Mouse (Mus musculus) left cerebral cortex, adult 18-20 months (tissue): Measurements from ENCODE around the gene Shisa8. TPM values are rescaled to one million over a fixed set of nuclear protein-coding genes. Genes with fewer than 3 reads are reported as not detected.
A peak's percentile ranks its signal among the peaks of the same experiment; 100 is the strongest.

Experiments
- DNase-seq, 2 experiments: peaks; one replicate each; pipeline ENCODE4 v3.0.0; 2021 to 2022; ENCODE audit warnings: low spot score in 2 of 2, mixed read lengths in 1 of 2
- total RNA-seq, 2 experiments: library from RNA; stranded (reverse); gene quantifications; 2 replicates each; pipeline ENCODE4 v1.2.3; 2021

The Shisa8 gene
- total RNA-seq, 2 experiments from 2014 or later: 2.6 to 3.0 TPM

DNA sequence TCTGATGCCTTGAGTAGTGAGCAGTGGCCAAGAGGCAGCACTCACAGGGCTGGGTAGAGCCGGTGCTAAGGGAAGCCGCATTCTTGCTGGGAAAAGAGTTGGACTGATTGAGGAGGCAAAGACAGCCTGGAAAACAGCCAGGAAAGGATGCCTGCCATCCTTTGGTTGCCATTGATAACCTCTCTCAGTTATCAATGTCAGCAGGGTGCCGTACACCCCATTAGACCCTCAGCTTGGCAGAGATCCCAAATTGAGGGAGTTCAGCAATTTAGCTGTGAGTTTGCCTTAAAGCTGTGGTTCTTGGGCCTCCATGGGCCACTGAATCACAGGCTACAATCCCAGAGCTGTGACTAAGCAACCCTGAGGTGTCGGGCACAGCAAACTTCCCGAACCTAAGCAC is 31.5 kb downstream of the Shisa8 start:
- DNase-seq: no peak

DNA sequence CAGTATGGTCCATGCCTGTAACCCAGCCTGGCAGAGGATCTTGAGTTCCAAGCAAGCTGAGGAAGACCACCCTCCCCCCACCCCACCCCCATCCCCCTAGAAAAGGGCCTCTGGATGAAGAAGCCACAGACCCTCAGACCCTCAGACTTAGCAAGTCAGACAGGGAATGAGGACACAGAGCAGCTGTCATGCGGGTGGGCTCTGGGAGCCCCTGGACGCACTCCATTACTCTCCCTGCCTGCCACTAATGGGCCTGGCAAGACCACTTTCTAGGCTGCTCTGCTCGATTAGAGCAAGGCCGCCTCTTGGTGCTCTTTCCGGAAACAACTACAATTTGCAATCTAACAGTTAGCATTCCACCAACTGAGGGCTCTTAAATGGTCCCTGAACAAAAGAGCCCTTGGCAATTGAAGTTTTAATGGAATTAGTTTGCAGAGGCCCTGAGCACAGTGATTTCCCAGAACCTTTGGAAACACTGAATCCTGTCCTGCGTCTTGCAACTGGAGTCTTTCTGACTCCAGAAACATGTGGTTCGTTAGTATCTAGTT is 34.8 kb downstream of the Shisa8 start:
- no peak for DNase-seq

DNA sequence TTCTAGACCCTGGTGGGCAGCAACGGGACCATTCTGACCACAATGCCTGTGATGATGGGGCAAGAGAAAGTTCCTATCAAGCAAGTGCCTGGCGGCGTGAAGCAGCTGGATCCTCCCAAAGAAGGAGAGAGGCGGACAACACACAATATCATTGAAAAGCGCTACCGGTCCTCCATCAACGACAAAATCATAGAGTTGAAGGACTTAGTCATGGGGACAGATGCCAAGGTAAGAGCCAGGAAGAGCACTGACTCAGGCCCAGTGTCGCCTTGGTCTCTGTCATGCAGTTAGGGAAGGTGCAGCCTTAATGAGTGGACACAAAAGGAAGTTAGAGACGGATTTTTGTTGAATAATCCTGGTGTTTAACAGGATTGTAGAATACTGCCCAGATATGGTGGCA is 37.5 kb downstream of the Shisa8 start:
- DNase-seq: no peak

DNA sequence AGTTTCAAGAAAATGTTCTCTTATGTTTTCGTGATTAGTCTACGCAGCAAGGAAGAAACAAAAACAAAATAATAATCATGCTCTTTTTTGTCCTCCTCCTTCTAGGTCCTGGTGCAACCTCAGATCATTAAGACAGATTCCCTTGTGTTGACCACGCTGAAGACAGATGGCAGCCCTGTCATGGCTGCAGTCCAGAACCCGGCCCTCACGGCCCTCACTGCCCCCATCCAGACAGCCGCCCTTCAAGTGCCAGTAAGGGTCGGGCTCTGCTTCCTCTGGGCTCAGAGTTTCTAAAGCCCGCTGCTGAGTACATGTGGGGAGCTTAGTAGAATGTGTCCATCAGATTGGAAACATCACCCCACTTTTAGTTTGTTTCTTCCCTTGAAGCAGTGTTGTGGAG is 40.0 kb downstream of the Shisa8 start:
- DNase-seq: no peak

DNA sequence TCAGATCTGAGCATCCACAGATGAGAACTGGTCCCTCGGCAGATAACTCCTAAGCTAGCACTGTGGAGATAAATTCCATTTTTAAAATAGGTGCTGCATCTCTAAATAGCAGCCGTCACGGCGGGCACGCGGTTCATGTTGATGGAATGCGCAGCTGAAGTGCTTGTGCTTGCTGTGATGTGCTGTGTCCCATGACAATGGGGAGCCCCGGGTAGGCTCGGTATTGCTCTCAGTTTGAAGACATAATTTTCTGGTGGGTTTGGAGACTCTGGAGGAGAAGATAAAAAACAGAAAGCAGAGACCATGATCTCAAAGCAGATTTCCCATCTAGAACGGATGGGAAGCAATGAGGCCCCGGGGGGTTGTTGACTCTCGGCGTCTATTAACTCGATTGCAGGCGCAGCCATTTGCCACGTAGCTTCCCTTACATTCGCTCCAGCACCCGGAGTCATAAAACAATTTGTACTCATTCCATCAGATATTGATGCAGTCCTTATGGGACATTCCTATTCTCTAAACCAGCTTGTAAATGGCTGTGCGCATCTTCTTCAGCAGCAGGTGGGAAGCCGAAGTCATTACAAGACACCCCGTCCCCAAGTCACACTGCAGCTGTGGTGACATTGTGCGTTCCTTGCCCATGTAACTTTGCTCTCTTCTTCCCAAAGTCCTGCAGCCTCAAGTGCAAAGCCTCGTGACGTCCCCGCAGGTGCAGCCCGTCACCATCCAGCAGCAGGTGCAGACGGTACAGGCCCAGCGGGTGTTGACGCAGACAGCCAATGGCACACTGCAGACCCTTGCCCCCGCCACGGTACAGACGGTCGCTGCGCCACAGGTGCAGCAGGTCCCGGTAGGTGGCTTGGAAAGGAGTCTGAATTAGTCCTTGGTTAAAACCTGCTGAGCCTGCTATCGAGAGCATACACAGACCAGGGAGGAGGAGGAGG is 41.9 kb downstream of the Shisa8 start:
- DNase-seq: no peak

DNA sequence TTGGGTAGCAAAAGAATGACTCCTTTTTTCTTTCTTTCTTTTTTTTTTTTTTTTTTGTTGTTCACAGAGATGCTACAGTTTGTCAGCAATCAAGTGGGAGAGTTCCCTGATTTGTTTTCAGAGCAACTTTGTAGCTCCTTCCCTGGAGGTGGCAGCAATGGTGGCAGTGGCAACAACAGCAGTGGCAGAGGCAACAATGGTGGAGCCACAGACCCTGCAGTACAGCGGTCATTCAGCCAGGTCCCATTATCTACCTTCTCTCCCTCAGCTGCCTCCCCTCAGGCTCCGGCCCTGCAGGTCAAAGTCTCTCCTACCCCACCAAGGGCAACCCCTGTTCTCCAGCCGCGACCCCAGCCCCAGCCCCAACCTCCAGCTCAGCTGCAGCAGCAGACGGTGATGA is 42.9 kb downstream of the Shisa8 start:
- no peak for DNase-seq

DNA sequence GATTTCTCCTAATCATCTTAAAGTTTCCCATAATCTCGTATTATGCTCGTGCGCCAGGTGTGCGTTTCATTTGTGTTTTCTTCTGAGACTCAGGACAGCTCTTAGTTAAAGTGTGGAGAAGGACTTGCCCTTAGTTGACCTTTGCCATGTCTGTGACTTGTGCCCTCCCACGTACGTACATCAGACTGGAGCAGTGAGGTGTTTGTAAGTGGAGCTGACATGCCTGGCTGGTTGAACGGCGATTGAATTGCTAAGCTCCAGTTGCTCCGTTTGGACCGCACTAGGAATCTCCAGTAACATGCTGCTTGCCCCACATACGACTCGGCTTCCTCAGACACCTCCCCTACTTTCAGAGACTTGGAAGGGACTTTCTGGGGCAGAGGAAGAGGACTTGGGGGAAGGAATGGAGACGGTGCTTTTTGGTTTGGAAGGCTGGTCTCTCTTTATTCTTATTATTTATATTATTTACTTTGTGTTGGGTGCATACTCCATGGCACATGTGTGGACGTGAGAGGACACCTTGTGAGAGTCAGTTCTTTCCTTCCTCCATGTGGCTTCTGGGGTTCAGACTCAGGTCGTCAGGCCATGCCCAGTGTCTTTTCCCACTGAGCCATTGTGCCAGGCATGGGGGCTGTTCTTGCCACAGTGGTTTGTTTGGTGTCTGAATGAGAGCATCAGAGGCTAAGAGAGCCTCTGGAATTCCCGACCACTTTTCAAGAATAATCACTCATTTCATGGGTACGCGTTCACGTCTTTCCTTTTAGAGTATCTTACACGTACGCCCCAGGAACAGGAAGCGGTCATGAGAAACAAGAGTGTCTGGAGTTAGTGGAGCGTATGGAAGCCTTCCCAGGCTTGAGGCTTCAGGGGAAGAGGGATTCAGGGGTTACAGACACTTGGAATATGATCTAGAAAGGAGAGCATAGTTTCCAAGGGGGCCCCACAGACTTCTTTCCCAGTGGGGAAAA is 45.1 kb downstream of the Shisa8 start:
- DNase-seq: no peak

DNA sequence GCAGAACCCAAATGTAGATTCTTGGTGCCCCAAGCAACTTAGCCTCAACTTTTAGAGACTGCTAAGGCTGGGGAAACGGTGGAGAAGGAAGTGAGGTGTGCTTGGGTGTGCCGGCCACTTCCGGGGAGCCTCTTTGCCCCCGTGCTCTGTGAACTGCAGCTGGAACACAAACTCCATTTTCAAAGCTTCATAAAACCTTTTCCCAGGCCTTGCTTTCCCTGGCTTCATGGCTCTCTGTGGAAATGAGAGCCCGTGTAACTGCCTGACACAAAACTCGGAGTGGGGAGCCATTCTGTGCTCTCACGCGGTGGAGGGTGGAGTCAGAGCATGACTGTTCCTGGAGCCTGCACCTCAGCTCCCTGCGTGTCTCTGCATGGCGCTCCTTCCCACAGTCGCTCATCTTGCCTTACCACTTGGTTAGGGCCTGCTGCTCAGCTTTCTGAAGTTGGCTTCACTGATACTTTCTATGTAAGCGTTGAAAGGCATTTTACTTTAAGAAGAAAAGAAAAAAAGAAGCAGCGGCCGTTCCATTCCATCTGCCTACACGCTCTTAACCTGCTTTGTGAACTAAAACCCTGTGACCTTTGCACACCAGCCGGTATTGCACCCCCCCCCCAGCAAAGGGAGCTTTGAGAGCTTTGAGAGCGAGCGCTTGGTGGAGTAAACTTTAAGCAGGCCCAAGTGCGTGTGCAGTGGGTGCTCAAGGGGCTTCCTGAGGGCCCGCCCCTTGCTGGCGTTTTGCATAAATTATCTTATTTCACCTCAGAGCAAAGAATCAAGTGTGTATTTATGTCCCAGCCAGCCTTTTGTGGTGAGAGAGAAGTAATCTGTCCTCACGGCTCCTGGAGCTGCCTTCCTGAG is 46.1 kb downstream of the Shisa8 start:
- DNase-seq: no peak

DNA sequence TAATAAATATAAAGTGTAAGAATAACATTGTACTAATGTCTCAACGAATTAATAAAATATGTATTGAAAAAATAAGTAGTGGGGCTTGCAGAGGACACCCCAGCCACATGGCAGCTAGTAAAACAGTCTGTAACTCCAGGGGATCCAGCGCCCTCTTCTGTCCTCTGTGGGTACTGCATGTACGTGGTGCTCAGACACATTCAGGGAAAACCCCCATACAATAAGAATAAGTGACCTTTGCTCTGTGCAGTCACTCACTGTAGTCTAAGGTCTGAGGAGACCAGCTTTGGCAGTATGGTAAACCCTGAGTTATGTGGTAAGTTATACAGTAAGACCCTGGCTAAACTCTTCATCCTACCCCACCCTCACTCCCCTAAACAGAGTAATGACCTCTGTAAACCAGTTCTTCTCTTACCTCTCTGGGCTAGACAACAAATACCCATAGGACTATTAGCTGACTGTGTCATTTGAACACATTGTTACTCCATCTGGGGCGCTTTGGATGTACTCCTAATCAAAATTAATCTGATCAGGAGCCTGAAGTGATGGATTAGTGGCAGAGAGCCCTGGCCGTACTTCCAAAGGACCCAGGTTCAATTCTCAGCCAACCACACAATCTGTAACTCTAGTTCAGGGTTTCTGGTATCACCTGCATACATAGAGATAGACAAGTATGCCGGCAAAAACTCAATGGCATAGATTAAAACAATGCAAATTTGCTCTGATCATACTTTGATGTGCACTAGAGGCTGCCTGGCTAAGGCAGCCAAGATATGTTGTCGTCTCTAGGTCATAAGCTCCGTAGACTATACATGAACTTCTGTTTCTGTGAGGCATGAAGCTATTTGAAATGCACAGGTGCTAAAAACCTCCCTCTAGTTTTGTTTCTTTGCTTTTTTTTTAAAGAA is 47.0 kb downstream of the Shisa8 start:
- peak; percentile 73 to 85 for DNase-seq

DNA sequence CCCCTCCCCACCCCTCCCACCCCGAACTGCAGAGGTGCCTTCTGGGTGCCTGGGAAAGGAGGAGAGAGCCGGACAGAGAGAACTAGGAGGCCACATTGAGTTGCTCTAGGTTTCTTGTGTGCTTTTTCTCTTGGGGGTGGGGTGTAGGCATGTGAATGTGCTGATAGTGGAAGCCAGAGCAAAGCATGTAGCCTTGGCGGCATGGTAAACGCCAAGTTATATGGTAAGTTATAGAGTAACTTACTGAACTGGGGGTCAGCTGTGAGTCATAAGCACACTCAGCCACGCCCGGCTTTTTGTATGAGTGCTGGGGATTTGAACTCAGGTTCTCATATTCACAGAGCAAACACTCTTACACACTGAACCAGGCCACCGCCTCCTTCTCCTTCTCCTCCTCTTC is 48.1 kb downstream of the Shisa8 start:
- no peak for DNase-seq

DNA sequence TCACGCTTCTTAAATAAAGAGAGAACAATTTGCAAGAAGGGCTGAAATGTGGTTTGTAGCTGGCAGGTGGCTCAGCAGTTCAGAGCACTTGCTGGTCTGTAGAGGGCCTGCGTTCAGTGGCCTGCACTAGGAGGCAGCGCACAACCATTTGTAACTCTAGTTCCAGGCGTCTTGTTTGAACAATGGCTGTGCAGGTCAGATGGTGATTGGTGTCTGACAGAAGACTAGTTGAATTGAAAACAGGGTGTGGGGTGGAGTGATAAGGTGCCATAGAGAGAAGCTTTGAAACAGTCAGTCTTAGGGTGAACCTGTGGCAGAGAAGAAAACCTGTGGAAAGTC is 48.6 kb downstream of the Shisa8 start:
- no peak for DNase-seq

DNA sequence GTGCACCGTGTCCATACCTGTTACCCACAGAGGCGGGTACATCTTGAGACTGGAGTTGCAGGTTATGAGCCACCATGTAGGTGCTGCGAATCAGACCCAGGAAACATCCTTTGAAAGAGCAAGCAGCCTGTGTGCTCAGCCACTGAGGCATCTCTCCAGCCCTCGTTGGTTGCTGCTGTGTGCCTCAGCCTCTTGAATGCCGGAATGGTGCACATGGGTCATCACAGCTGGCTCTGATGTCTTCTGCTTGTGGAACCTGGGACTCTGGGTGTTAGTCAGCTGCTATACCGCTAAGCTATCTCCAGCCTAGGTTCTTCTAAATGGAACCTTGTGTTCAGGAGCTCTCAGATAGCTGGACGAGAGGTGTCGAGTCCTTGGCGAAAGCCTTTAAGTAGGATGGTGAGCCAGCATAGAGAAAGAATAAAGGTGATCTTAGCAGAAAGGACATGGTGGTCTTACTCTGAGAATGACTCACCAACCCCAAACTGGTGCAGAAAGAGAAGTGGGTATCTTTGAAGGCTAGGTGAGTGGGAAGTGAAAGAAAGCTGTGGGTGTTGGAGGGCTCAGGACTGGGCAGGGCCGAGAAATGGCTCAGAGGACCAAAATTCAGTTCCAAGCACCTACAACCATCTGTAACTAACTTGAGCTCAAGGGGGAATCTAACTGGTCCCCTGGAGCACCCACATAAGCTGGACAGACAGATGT is 49.1 kb downstream of the Shisa8 start:
- no peak for DNase-seq

DNA sequence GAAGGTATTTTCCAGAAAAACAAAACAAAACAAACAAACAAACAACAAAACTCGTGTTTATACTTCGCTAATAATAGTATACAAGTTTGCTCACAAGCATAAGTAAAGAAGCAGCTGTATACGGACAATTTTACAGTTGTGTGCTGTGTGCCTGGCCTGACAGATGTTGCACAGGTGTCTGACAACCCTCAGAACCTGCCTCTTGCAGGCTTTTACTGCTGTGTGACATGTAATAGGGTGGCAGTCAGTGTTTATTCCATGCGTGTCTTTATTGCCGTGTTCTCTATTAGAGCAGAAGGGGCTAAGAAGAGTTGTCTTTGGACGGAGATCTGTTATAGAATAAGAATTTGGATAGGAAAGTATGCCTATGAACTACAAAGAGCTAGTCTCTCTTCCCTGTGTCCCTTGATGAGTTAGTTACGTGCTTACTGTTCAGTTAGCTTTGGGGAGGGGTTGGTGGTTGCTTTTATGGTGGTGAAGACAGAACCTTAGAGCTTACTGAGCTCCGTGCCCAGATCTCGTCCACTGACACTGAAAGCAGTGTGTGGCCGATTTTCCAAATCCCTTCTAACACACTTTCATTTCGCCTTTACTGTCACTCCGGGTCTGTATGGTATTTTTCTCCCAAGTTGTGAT is 50.5 kb downstream of the Shisa8 start:
- DNase-seq: no peak

DNA sequence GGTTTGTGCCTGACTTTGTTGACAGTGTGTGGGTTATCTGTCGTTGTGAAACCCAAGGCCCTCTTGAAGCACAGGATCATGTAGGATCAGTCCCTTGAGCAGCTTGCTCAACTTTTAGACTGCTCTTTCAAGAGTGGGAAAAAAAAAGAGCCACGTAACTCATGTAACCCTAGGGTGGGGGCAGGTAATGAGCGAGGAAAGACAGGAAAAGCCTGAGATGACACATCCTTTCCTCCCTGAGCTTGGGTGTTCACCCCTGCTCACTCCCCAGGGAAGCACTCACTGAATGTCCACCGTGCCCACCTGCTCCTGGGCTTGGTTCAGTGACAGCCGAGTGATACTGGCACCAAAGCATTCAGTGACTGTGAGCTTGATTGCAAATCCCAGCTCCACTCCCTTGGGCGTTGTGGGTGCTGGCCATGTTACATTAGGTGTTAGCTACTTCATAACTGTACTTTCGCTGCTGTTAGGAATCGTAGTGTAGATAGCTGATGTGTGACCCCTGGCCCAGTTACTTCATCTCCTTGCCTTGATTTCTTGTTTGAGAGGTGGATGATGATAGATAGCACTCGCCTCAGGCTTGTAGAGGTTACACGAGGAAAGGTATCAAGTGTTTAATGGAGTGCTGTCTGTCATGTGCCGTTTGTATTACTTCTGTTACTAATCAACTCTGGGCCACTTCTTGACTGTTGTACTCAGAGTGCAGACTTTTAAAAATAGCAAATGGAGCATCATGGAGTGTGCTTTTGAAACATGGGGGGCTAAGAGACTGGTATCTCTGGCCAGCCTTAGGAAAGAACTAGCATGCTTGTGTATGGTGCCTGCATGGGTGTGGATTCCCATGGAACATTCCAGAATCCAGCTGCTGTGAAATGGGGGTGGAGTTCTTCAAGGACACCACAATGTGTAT is 51.6 kb downstream of the Shisa8 start:
- no peak for DNase-seq

DNA sequence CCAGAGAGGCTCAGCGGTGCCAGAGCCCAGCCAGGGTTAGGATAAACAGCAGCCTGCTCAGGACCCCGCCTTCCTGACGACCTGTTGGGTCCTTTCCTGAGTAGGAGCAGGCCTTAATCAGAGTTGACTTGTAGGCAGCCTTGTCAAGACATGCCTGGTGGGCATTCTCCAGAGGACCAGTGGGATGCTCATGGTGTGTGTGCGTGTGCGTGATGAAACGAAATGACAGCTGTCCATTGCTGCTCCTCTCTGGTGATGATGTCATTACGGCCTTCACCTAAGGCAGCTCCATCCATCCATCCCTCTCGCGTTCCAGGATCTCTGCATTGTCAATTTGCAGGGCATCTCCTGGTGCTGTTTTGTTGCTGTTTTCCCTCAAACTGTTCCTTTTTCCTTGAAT is 53.1 kb downstream of the Shisa8 start:
- DNase-seq: no peak

DNA sequence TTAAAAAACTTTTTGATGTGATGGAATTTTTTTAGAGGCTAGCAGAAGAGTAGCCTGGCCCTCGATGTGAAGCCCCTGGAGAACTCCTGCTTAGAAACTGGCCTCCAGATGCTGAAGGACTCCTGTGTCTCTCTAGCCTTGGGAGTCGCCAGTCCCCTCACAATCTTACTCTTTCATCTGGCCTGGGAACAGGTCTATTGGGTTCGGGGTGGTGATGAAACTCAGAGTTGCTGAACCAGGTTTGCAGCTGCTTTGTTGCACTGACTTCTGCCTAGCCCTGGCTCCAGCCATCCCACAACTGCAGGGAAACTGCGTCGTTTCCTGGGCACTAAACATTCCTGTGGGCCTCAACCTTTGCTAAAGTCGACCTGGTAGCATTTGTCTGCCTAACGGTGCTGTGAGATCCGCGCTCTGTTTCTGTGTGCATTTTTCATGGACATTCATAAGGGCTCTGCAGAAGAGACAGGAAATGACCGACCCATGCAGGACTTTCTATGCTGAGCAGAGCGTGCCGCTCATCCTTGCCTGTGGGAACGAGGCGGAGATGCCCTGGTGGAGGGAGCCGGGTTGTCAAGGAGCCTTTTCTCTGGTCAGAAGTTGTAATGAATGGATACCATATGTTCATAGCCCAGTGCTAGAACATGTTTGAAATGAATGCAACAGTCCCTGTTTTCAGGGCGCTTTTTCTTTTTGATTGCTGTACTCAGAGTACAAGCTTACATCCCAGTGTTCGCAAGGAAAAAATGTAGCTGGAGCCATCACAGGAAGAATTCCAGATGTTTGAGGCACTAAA is 54.2 kb downstream of the Shisa8 start:
- DNase-seq: no peak

DNA sequence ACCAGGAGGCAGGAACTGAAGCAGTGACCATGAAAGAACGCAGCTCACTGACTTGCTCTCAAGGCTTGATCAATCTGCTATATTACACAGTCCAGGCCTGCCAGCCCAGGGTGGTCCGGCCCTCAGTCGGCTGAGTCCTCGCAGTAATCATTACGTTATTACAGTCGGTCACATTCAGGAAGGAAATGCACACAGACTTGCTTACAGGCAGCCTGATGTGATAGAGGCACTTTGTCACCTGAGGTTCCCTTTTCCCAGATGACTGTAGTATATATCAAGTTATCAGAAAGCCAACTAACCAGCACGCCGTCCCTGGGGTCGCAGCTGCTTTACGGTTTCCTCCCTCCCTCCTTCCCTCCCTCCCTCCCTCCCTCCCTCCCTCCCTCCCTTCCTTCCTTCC is 55.7 kb downstream of the Shisa8 start:
- no peak for DNase-seq
